Mouse (Mus musculus) fat pad, adult 2 months (tissue): ENCODE results near the gene Slc39a10.
"Not testable (repeated sequence)": the region's sequence is repeated elsewhere in the genome, so short reads cannot be mapped to it uniquely, and the experiment has no call there.

Experiments
- DNase-seq: peaks from one replicate; pipeline ENCODE4 v3.0.0-alpha.2; 2011; ENCODE audit warnings: low read depth, low spot score; ENCODE audit errors: extremely low read depth

Gene Slc39a10

GRCm38 (mm10) chr1:46782227-46782626 is 110.4 kb downstream of the Slc39a10 start:
- not testable (repeated sequence) for DNase-seq

- DNase-seq = not testable (repeated sequence)
Observed at GRCm38 (mm10) chr1:46770077-46770695, 122.5 kb downstream of the Slc39a10 start.

GRCm38 (mm10) chr1:46769318-46769717 is 123.3 kb downstream of the Slc39a10 start:
- not testable (repeated sequence) for DNase-seq

- not testable (repeated sequence) for DNase-seq
Observed at GRCm38 (mm10) chr1:46764600-46764999, 128.1 kb downstream of the Slc39a10 start.
